Mouse (Mus musculus) c-Kit-positive CD71-negative TER-119-negative erythroid progenitor cells, embryonic 14.5 days (primary cell): Measurements from ENCODE around the gene Gm20795.
"Not testable (repeated sequence)": the region's sequence is repeated elsewhere in the genome, so short reads cannot be mapped to it uniquely, and the experiment has no call there.

Experiments
- DNase-seq: peaks from one replicate; pipeline ENCODE4 v3.0.0-alpha.2; 2013; ENCODE audit warnings: low read depth

Gene Gm20795

DNA sequence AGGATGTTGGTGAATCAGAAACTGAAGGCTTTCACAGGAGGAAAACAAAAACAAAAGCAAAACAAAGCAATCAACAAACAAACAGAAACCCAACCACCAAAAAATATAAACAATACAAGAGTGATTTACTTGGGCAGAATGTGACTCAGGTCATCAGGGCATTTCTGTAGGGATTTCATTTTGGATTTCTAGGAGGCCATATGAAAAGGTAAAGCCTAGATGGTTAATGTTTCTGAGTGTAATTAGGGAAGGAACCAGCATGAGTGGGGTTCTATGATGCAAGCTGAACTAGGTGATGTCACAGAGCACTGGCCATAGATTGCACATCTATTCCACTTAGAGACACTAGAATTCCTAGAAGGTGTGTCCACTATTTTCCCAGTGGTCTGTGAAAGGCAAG lies at the start of gene Gm20795:
Gene Gm20795 (plus strand): TSS at position 301 of the 400 bp plus-strand sequence.
- not testable (repeated sequence) for DNase-seq

DNA sequence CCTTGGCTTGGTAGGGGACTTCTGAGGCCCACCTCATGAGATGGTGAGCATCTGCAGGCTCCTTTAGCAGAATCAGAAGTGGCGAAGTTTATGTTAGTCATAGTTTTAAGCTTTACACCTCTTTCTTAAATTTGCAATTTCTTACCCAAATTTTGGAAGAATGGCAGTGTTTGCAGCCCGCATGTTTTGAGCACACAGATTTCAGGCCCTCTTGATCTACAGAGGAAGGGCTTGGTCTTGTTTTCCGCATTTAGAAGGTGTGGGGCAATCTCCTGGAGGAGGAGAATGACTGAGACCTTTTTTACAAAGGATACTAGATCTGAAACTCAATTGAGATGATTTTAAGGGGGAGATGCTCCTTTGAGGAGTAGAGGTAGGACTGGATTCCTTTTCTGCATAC lies 29.0 kb upstream of the Gm20795 start, which contains the start of gene Gm21797:
Gene Gm21797 (minus strand): TSS at position 101 of the 400 bp plus-strand sequence.
- DNase-seq: not testable (repeated sequence)
